Mouse (Mus musculus): ENCODE results near the gene Abhd4. TPM values are rescaled to one million over a fixed set of nuclear protein-coding genes. Genes with fewer than 3 reads are reported as not detected.

Abhd4 gene
- polyA plus RNA-seq, 1 experiment from 2014 or later: 44.7 TPM

- DNase-seq (ENCODE audit: low spot score): no peak
- H3K27ac ChIP-seq: no peak overlapping the region
- H3K4me3 ChIP-seq: no peak overlapping the region
- WGBS: 29% methylated on average over 2 of the region's 2 CpGs
- no peaks in the 10 kb centered on the region for H3K36me3 ChIP-seq
- no peaks in the 10 kb centered on the region for H3K27me3 ChIP-seq (ENCODE audit: insufficient read depth, poor library complexity, severe bottlenecking)
- 0 out of 2 replicates have a peak, but pooled peaks cover 3% of the 10 kb centered on the region for H3K4me1 ChIP-seq (replicated peaks)
- no peaks in the 10 kb centered on the region for H3K9me3 ChIP-seq
Measured at GRCm38 (mm10) chr14:54214477-54214876, 39.5 kb upstream of the Abhd4 start.

GRCm38 (mm10) chr14:54214901-54215300, 39.1 kb upstream of the Abhd4 start:
- 77% methylated on average over 10 of the region's 10 CpGs for WGBS
- Histone ChIP-seq H3K9me3 (no peaks in the 10 kb centered on the region), H3K36me3 (no peaks in the 10 kb centered on the region), H3K27ac (no peak overlapping the region), H3K4me1 (replicated peaks) (0 out of 2 replicates have a peak, but pooled peaks cover 3% of the 10 kb centered on the region), H3K27me3 (ENCODE audit: insufficient read depth, poor library complexity, severe bottlenecking) (no peaks in the 10 kb centered on the region), H3K4me3 (no peak overlapping the region)
- no peak for DNase-seq (ENCODE audit: low spot score)

GRCm38 (mm10) chr14:54216126-54216525, 37.9 kb upstream of the Abhd4 start:
- 90% methylated on average over 7 of the region's 7 CpGs for WGBS
- Histone ChIP-seq H3K27ac (no peak overlapping the region), H3K27me3 (ENCODE audit: insufficient read depth, poor library complexity, severe bottlenecking) (no peaks in the 10 kb centered on the region), H3K4me3 (no peak overlapping the region), H3K36me3 (no peaks in the 10 kb centered on the region), H3K9me3 (no peaks in the 10 kb centered on the region), H3K4me1 (replicated peaks) (0 out of 2 replicates have a peak, but pooled peaks cover 3% of the 10 kb centered on the region)
- DNase-seq (ENCODE audit: low spot score): no peak

- Histone ChIP-seq H3K36me3 (no peaks in the 10 kb centered on the region), H3K27ac (no peak overlapping the region), H3K27me3 (ENCODE audit: insufficient read depth, poor library complexity, severe bottlenecking) (no peaks in the 10 kb centered on the region), H3K9me3 (no peaks in the 10 kb centered on the region), H3K4me1 (replicated peaks) (0 out of 2 replicates have a peak, but pooled peaks cover 3% of the 10 kb centered on the region), H3K4me3 (no peak overlapping the region)
- WGBS: 88% methylated on average over 1 of the region's 1 CpGs
- DNase-seq (ENCODE audit: low spot score): no peak
Measured at GRCm38 (mm10) chr14:54218233-54218632, 35.8 kb upstream of the Abhd4 start.

GRCm38 (mm10) chr14:54218721-54219120, 35.3 kb upstream of the Abhd4 start:
- H3K27me3 ChIP-seq (ENCODE audit: insufficient read depth, poor library complexity, severe bottlenecking): no peaks in the 10 kb centered on the region

GRCm38 (mm10) chr14:54219256-54219655, 34.7 kb upstream of the Abhd4 start:
- peak overlapping the region; percentile 53; the same call in 1 of the 2 replicates for H3K27ac ChIP-seq
- DNase-seq (ENCODE audit: low spot score): no peak
- H3K4me3 ChIP-seq: no peak overlapping the region
- H3K9me3 ChIP-seq: no peaks in the 10 kb centered on the region
- H3K27me3 ChIP-seq (ENCODE audit: insufficient read depth, poor library complexity, severe bottlenecking): no peaks in the 10 kb centered on the region
- peaks cover 7% of the 10 kb centered on the region; the same call in 1 of the 2 replicates for H3K4me1 ChIP-seq (replicated peaks)
- 63% methylated on average over 8 of the region's 8 CpGs for WGBS
- no peaks in the 10 kb centered on the region for H3K36me3 ChIP-seq

More at GRCm38 (mm10) chr14:54218721-54219120, 35.3 kb upstream of the Abhd4 start:
- WGBS: 81% methylated on average over 9 of the region's 9 CpGs
- Histone ChIP-seq H3K27ac (no peak overlapping the region), H3K9me3 (no peaks in the 10 kb centered on the region), H3K4me1 (replicated peaks) (peaks cover 6% of the 10 kb centered on the region; the same call in 1 of the 2 replicates), H3K4me3 (no peak overlapping the region), H3K36me3 (no peaks in the 10 kb centered on the region)
- no peak for DNase-seq (ENCODE audit: low spot score)

GRCm38 (mm10) chr14:54219849-54220248, 34.1 kb upstream of the Abhd4 start:
- Histone ChIP-seq H3K36me3 (no peaks in the 10 kb centered on the region), H3K4me1 (replicated peaks) (peaks cover 12% of the 10 kb centered on the region), H3K27ac (no peak overlapping the region), H3K27me3 (ENCODE audit: insufficient read depth, poor library complexity, severe bottlenecking) (no peaks in the 10 kb centered on the region), H3K4me3 (no peak overlapping the region), H3K9me3 (no peaks in the 10 kb centered on the region)
- DNase-seq (ENCODE audit: low spot score): no peak
- WGBS: 84% methylated on average over 7 of the region's 7 CpGs

GRCm38 (mm10) chr14:54220726-54221494, 33.1 kb upstream of the Abhd4 start:
- no peak overlapping the region for H3K4me3 ChIP-seq
- no peaks in the 10 kb centered on the region for H3K27me3 ChIP-seq (ENCODE audit: insufficient read depth, poor library complexity, severe bottlenecking)
- WGBS: 82% methylated on average over 8 of the region's 8 CpGs
- no peaks in the 10 kb centered on the region for H3K36me3 ChIP-seq
- H3K4me1 ChIP-seq (replicated peaks): peaks cover 13% of the 10 kb centered on the region
- H3K9me3 ChIP-seq: no peaks in the 10 kb centered on the region
- H3K27ac ChIP-seq: no peak overlapping the region
- DNase-seq (ENCODE audit: low spot score): no peak

GRCm38 (mm10) chr14:54221641-54222040, 32.3 kb upstream of the Abhd4 start:
- no peaks in the 10 kb centered on the region for H3K36me3 ChIP-seq
- H3K4me1 ChIP-seq (replicated peaks): peaks cover 13% of the 10 kb centered on the region
- no peak overlapping the region for H3K4me3 ChIP-seq
- H3K9me3 ChIP-seq: no peaks in the 10 kb centered on the region
- H3K27me3 ChIP-seq (ENCODE audit: insufficient read depth, poor library complexity, severe bottlenecking): no peaks in the 10 kb centered on the region; the same call in 1 of the 2 replicates
- no peak for DNase-seq (ENCODE audit: low spot score)
- WGBS: 95% methylated on average over 6 of the region's 6 CpGs
- H3K27ac ChIP-seq: no peak overlapping the region

- no peak overlapping the region for H3K4me3 ChIP-seq
- H3K36me3 ChIP-seq: no peaks in the 10 kb centered on the region
- peaks cover 6% of the 10 kb centered on the region; the same call in 1 of the 2 replicates for H3K27me3 ChIP-seq (ENCODE audit: insufficient read depth, poor library complexity, severe bottlenecking)
- H3K9me3 ChIP-seq: no peaks in the 10 kb centered on the region
- DNase-seq (ENCODE audit: low spot score): no peak
- 85% methylated on average over 8 of the region's 8 CpGs for WGBS
- H3K4me1 ChIP-seq (replicated peaks): peaks cover 13% of the 10 kb centered on the region
- no peak overlapping the region for H3K27ac ChIP-seq
Measured at GRCm38 (mm10) chr14:54222289-54222727, 31.7 kb upstream of the Abhd4 start.

GRCm38 (mm10) chr14:54223315-54224063, 30.5 kb upstream of the Abhd4 start:
- Histone ChIP-seq H3K4me1 (replicated peaks) (peaks cover 22% of the 10 kb centered on the region), H3K4me3 (no peak overlapping the region), H3K27ac (no peak overlapping the region; the same call in 1 of the 2 replicates), H3K27me3 (ENCODE audit: insufficient read depth, poor library complexity, severe bottlenecking) (peaks cover 7% of the 10 kb centered on the region; the same call in 1 of the 2 replicates), H3K36me3 (no peaks in the 10 kb centered on the region), H3K9me3 (no peaks in the 10 kb centered on the region)
- 57% methylated on average over 13 of the region's 13 CpGs for WGBS
- DNase-seq (ENCODE audit: low spot score): no peak

- WGBS: 85% methylated on average over 5 of the region's 5 CpGs
- no peak overlapping the region for H3K27ac ChIP-seq
- no peak for DNase-seq (ENCODE audit: low spot score)
- peaks cover 28% of the 10 kb centered on the region for H3K4me1 ChIP-seq (replicated peaks)
- H3K9me3 ChIP-seq: no peaks in the 10 kb centered on the region
- peaks cover 9% of the 10 kb centered on the region; the same call in 1 of the 2 replicates for H3K27me3 ChIP-seq (ENCODE audit: insufficient read depth, poor library complexity, severe bottlenecking)
- no peak overlapping the region for H3K4me3 ChIP-seq
- no peaks in the 10 kb centered on the region for H3K36me3 ChIP-seq
Measured at GRCm38 (mm10) chr14:54224064-54224417, 29.9 kb upstream of the Abhd4 start.
